Mouse (Mus musculus) G1E (cell line): Measurements from ENCODE around the gene Plcb4.
"Not testable (repeated sequence)": the region's sequence is repeated elsewhere in the genome, so short reads cannot be mapped to it uniquely, and the experiment has no call there.

Source experiments
- CTCF ChIP-seq: IDR thresholded peaks from 2 replicates; pipeline ENCODE4 v1.5.1; 2012; ENCODE audit warnings: low read depth, low read length, inconsistent platforms, mixed read lengths
- GATA1 ChIP-seq: IDR thresholded peaks from 2 replicates; pipeline ENCODE4 v1.6.1; 2012; ENCODE audit warnings: borderline replicate concordance, low read length, inconsistent platforms, mixed read lengths
- GATA2 ChIP-seq: IDR thresholded peaks from 2 replicates; pipeline ENCODE4 v1.6.1; 2012; ENCODE audit warnings: low read depth, low read length, inconsistent platforms, borderline replicate concordance
- POLR2AphosphoS5 ChIP-seq: IDR thresholded peaks from 2 replicates; pipeline ENCODE4 v1.6.1; 2012; ENCODE audit warnings: low read depth, low read length, inconsistent platforms; ENCODE audit not compliant: insufficient replicate concordance
- TAL1 ChIP-seq: conservative IDR thresholded peaks from 2 replicates; pipeline ENCODE4 v1.6.1; 2012; ENCODE audit warnings: low read depth, low read length, inconsistent platforms, mixed read lengths

GRCm38 (mm10) chr2:135899931-135900330 lies 241.1 kb downstream of the Plcb4 start:
- TF ChIP-seq CTCF, GATA1, TAL1, POLR2AphosphoS5, GATA2: not testable (repeated sequence)
